Mouse (Mus musculus): ENCODE measurements at regions not wholly inside any gene's neighbourhood (a gene's known extent, or its start where the extent isn't known, plus 50 kb on each side); places are given as distances from the start of the nearest gene placed in this dataset.

DNA sequence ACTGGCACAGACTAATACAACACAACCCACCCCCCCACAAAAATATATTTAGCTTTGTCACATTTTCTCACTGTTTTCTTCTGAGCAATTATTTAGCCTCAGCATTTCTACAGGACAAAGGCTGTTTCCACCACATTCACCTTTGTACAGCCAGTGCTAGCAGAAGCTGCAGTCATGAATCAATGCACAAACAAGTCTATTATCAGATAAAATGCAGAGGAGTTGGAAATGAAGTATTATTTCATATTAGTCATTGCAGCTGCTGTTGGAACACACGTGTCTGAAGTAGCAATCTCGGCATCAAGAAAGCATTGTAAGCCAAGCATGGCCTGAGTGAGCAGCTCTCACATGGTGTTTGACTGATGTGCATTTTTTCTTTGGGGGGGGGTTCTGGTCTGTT is 212.9 kb downstream of the Emp1 start:
- no peak for TF ChIP-seq CTCF (IDR thresholded peaks at IDR 0.05; ENCODE audit: extremely low read depth, insufficient read length, insufficient replicate concordance, low read depth, low read length)
- TF ChIP-seq POLR2A (IDR thresholded peaks at IDR 0.05; ENCODE audit: low read depth, low read length), result no peak

All from small intestine, adult 2 months (tissue).